Mouse (Mus musculus) left cerebral cortex, adult 2 months (tissue): ENCODE data around the gene Apoo. TPM values are rescaled to one million over a fixed set of nuclear protein-coding genes. Genes with fewer than 3 reads are reported as not detected.
"Not testable (repeated sequence)": the region's sequence is repeated elsewhere in the genome, so short reads cannot be mapped to it uniquely, and the experiment has no call there.

Experiments used
- DNase-seq, 2 experiments: peaks; one replicate each; pipeline ENCODE4 v3.0.0; 2021 to 2022; ENCODE audit warnings: low spot score in 2 of 2, mixed read lengths in 1 of 2; ENCODE audit errors: extremely low spot score in 1 of 2
- H3K27ac ChIP-seq: fragments of 200-600 bp; 2 replicates; pipeline ENCODE4 v1.8.1; 2022
- H3K4me3 ChIP-seq: fragments of 200-600 bp; 2 replicates; pipeline ENCODE4 v1.8.1; 2022
- CTCF ChIP-seq: fragments of 200-600 bp; IDR thresholded peaks from 2 replicates; pipeline ENCODE4 v1.8.1; 2022; ENCODE audit warnings: antibody characterized with exemption, mild to moderate bottlenecking, moderate library complexity
- intact Hi-C: fragments of 180-260 bp; cut with DNase I; formaldehyde crosslinking; loops from one replicate; pipeline ENCODE4 v1.15.1; 2025
- microRNA-seq, 2 experiments: library from miRNA; unstranded; fragments of <30 nt; microRNA quantifications; one replicate each; pipeline ENCODE4 v1.2.0; 2021
- total RNA-seq, 2 experiments: library from RNA; stranded (reverse); gene quantifications; 2 replicates each; pipeline ENCODE4 v1.2.3; 2021

Gene Apoo
- total RNA-seq, 2 experiments from 2014 or later, result 56.6 to 74.0 TPM

DNA sequence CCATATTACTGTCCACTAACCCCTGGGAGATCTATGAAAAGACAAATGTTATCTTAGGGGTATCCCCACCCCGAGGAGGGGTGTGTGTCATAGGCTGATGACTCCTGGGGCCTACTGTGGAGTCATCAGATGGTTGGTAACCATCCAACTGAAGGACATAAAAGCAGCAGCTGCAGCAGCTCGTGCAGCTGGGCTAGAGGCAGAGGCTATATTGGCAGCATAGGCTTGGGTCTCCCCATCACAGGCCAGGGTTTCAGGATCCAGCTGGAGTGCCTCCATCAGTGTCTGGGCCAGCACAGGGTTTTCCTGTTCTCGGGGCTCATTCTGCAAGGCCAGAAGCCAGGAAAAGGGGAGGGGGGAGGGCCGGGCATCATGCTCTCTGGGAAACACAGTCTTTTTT, 92.4 kb downstream of the Apoo start:
- no peak overlapping the region for H3K27ac ChIP-seq
- intact Hi-C loops, result no loop called here
- TF ChIP-seq CTCF, result no peak
- H3K4me3 ChIP-seq, result no peak overlapping the region
- DNase-seq, result no peak

DNA sequence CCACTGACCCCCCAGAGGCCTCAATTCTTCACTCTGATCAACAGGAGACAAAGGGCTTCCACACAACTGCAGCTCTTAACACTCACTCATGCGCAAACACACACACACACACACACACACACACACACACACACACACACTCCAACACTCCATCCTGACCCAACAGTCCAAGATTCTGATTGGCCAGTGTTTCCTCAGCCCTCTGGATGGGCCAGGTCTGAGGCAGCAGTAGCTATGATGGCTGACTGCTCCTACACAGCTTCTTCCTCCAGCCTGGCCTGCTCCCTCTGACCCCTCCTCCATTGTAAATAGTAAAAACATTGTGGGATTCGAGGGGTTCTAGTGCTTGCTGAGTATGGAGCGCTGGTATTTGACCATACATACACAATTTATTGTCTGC, 94.6 kb downstream of the Apoo start:
- H3K27ac ChIP-seq, intact Hi-C loops, DNase-seq, H3K4me3 ChIP-seq: not testable (repeated sequence)

DNA sequence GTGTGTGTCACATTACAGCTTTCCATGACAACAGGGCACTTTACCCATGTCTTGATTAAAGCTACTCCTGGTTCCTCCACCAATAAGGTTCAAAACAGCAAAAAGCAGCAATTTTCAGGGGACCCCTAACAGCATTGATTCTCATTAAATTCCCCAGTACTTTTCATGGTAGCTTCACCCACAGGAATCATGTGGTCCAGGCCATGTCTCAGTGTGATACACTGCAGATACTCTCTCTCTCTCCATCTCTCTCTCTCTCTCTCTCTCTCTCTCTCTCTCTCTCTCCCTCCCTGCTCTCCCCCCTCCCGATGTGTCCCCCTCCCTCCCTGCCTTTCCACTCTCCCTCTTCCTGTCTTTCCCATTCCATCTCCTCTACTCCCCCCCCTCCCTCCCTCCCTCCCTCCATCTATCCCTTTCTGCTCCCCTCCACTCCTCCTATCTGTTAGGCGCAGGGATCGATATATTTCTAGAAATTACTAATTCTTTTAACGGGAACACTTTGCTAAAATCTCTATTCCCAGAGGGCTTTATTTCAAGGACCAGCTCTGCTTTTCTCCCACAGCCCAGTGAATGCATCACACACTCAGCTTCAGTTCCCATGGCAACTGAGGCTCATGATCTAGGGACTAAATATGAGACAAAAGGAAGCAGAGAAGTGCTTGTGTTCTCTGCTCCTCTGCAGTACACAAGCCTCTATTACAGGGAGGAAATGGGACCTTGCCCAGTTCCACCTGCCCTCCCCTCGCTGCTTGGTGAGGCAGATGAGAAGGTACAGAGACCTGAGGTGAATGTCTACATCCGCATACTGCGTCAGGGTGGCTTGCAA, 95.9 kb downstream of the Apoo start:
- DNase-seq, H3K4me3 ChIP-seq, H3K27ac ChIP-seq, intact Hi-C loops: not testable (repeated sequence)

Small RNAs within 50 kb of the gene (microRNA-seq; reads per million reads assigned to microRNA genes)
- gene Gm44477, result 0 reads per million in 2 experiments

Other genes starting within 250 kb of the Apoo start
- gene Zfx, start 243.4 kb upstream of the Apoo start, total RNA-seq, result 10 to 100 TPM; 37.2 to 37.6 TPM
- 100 to 1,000 TPM in 1 of 2 experiments, 10 to 100 TPM in 1; 99.9 to 153 TPM for gene Eif2s3x, start 154.3 kb upstream of the Apoo start, total RNA-seq
- gene Klhl15, start 132.5 kb upstream of the Apoo start, total RNA-seq, result 10 to 100 TPM; 28.5 to 30.9 TPM
- gene Fam90a1b, start 340 bp upstream of the Apoo start, total RNA-seq, result not detected
- gene Maged1, start 175.0 kb downstream of the Apoo start, total RNA-seq, result 100 to 1,000 TPM; 427 to 437 TPM